Mouse (Mus musculus) lung, adult 2 months (tissue): ENCODE results near the gene Slc6a9.

Experiments used
- CTCF ChIP-seq: fragments of 200-500 bp; IDR thresholded peaks from 2 replicates; pipeline ENCODE4 v1.5.1; 2011; ENCODE audit warnings: mild to moderate bottlenecking, low read length, control low read depth; ENCODE audit not compliant: insufficient read depth
- POLR2A ChIP-seq: fragments of 200-500 bp; IDR thresholded peaks from 2 replicates; pipeline ENCODE4 v1.6.1; 2011; ENCODE audit warnings: low read depth, mild to moderate bottlenecking, control low read depth, low read length, borderline replicate concordance; ENCODE audit errors: extremely low read depth

- TF ChIP-seq POLR2A (no peak), CTCF (no peak)
These were observed 79.7 kb downstream of the Slc6a9 start for GRCm38 (mm10) chr4:117914031-117914430.
